Mouse (Mus musculus) c-Kit-positive CD71-positive TER-119-positive erythroid progenitor cells, embryonic 14.5 days (primary cell): ENCODE results near the gene Kntc1.

ENCODE experiments used
- DNase-seq: peaks from one replicate; pipeline ENCODE4 v3.0.0-alpha.2; 2013; ENCODE audit warnings: low spot score

Gene Kntc1

DNA sequence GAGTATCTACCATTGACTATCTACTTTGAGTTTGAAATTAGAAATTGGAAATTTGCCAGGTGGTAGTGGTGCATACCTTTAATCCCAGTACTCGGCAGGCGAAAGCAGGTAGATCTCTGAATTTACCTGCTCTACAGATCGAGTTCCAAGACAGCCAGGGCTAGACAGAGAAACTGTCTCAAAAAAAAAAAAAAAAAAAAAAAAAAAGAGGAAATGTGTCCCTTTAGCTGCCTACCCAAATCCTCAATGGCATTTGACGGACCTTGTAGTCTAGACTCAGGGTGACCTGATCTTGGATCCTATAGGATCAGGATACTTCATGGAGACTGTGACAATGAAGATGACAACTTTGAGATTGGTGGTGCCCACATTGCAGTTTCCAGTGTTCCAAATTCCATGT lies 116.9 kb downstream of the Kntc1 start:
- DNase-seq, result no peak

- no peak for DNase-seq
Measured at GRCm38 (mm10) chr5:123869615-123870014, 120.1 kb downstream of the Kntc1 start.
